Mouse (Mus musculus): ENCODE data around the gene Hsd11b1. TPM values are rescaled to one million over a fixed set of nuclear protein-coding genes. Genes with fewer than 3 reads are reported as not detected.
"Not testable (repeated sequence)": the region's sequence is repeated elsewhere in the genome, so short reads cannot be mapped to it uniquely, and the experiment has no call there.

The Hsd11b1 gene
- 10 to 100 TPM; 15.8 to 18.7 (median 17.4) TPM for total RNA-seq (2022)

DNA sequence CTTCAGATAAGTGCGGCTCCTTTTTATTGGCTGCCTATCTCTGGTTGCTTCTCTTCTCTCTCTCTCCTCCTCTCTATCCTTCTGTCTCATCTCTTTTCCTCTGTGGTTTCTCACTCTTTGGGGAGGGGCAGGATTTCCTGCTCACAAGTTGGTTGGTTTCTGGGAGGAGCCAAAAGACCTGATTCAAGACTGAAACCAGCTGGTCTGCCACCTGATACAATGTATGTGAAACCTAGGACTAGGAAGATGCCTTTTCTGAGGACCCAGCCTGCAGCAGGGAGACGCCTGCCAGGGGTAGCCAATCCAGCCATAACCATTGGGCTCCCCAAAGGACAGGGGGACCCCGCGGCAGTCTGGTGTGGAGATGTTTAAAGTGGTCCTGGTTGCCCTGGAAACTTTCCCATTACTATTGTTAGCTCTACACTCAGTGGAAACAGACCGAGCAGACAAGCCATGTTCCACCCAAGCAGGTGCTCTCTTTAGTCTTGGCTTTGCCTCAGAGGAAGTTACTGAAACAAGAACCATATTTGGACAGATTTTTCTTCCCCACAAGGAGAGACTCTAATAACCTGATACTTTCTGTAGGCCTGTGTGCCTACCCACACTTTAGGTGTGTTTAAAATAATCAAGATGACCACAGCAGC is at the start of gene Hsd11b1:
Gene Hsd11b1 (minus strand): TSS at position 121 of the 644 bp plus-strand sequence.
- DNase-seq (ENCODE audit: low spot score in 2 of 2), result no peak

DNA sequence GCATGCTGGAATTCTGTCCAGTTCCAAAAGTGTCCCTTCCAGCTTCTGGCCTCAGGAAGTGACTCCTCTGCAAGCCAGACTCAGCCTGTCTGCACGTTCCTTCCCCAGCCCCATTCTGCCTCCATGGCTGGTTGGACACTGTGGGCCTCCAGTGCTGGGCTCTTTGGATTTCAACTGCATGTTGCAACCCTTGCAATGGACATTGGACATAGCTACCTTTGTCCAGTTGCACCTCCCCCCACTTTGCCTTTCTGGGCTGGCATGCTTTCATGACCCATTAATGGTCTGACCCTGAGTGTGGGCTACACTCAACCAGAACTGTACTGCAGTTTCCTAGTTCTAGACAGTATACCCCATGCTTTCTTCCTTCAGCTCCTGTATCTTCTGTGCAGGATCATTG is 47.7 kb upstream of the Hsd11b1 start:
- no peak for DNase-seq (ENCODE audit: low spot score in 2 of 2)

DNA sequence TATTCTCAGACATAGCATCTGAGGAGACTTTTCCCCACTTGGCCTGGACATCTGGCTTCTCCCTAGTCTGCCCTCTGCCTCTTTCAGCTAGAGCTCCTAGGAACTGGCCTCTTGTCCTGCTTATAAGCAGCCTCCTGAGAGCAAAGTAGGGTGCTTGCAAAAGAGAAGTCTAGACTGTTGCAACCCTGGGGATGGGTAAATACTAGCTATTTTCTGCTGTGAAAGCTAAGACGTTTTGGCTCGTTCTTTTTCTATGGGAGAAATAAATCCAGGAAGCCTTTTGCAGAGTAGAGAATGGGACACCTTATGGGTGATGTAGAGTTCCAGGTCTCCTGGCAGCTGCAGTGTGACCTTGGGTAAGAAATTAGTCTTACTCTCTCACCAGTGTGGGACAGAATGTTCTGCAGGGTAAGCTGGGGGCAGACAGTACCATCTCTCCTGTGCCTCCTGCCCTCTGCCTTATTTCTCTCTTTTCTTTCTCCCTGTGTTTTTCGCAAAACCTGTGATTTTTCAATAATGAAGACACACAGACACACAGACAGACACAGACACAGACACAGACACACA is 46.7 kb upstream of the Hsd11b1 start:
- DNase-seq (ENCODE audit: low spot score in 2 of 2), result no peak

DNA sequence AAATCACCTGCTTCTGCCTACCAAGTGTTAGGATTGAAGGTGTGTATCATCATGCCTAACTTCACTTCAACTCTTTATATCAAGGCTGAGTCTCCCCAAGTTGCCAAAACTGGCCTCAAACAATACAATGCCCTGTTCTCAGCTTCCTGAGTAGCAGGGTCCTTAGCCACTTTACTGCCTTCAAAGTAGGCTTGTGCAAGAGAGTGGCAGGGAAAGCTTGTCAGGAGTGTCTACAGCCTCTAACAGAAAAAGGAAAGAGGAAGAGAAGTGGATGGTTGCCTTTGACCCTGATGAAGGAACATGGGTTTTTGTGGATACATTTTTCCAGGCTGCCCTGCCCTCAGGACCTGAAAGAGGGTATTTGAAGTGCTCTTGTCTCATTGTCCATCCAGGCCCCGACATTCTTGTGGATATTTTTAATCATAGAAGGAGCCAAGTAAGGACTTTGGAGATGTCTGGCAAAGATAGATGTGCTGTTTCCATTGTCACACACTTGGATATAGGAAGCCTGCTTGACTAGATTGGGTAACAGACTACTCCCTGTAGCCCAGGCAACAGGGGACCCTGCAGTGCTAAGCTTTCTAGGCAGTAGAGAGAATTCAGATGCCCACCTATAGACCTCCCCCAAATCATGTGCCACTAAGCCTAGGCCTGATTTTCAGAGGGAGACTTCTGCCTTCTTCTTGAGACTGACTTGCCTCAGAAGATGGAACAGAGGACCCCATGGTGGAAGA is 46.1 kb upstream of the Hsd11b1 start:
- no peak for DNase-seq (ENCODE audit: low spot score in 2 of 2)

DNA sequence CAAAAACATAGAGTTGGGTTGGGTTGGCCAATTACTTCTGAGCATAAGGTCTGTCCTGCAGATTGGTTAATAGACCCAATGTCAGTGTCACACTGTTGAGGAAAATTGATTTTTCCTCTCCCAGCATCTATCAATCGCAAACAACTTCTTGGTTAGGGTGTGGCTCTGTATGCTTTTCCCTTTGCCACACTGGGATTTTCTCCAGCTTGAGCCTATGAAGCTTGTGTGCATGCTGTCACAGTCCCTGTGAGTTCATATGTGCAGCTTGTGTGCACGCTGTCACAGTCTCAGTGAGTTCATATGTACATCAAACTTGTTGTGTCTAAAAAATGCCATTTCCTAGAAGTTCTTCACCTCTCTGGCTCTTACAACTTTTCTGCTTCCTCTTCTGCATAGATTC is 43.0 kb upstream of the Hsd11b1 start:
- DNase-seq (ENCODE audit: low spot score in 2 of 2), result no peak

DNA sequence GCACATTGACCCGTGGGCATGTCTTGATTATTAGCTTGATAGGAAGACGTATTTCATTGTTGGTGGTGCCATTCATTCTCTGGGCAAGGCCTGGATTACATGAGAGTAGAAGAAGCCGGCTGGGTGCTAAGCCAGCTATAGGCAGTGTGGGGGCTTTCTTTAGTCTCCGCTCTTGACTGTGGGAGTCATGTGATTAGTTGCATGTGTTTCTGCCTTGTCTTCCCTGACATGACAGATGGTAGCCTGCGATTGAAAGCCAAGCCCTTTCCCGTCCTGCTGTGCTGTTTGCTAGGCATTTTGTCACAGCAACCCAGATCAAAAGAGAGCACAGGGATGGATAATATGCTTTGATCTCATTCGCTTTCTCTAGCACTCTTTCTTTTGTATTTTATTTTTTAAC is 41.5 kb upstream of the Hsd11b1 start:
- no peak for DNase-seq (ENCODE audit: low spot score in 2 of 2)

DNA sequence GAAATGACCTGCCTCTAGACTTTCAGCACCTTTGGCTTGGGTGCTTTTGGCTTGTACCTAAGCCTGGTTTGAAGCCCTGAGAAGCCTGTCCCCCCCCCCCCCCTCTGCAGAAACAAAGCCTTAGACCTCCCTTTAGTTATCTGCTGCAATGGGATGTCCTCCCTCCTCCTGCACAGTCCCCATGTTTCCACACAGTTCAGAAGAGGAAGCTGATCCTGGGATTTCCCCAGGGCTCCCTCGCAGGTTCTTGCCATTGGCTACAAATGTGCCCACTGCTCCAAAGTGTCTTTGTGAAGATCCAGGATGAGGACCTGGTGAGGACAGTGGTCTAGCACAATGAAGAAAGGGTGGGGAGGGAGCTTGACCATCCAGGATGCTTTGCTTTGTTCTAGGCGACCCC is 39.2 kb upstream of the Hsd11b1 start:
- DNase-seq (ENCODE audit: low spot score in 2 of 2), result no peak

DNA sequence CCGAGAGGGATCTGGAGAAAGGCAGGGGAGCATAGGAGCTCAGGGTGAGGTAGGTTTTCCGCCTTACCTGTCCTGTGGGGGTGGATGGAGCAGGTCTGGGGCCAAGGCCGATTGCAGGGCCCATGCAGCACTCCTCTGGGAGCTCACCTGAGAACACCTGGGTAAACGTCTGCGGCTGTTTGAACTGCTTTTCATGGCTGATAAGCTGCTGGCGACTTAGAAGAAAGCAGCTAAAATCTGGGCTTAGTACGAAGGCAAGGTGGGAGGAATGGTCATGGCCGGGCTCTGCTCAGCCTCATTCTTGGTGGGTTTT is 38.2 kb upstream of the Hsd11b1 start:
- no peak for DNase-seq (ENCODE audit: low spot score in 2 of 2)

DNA sequence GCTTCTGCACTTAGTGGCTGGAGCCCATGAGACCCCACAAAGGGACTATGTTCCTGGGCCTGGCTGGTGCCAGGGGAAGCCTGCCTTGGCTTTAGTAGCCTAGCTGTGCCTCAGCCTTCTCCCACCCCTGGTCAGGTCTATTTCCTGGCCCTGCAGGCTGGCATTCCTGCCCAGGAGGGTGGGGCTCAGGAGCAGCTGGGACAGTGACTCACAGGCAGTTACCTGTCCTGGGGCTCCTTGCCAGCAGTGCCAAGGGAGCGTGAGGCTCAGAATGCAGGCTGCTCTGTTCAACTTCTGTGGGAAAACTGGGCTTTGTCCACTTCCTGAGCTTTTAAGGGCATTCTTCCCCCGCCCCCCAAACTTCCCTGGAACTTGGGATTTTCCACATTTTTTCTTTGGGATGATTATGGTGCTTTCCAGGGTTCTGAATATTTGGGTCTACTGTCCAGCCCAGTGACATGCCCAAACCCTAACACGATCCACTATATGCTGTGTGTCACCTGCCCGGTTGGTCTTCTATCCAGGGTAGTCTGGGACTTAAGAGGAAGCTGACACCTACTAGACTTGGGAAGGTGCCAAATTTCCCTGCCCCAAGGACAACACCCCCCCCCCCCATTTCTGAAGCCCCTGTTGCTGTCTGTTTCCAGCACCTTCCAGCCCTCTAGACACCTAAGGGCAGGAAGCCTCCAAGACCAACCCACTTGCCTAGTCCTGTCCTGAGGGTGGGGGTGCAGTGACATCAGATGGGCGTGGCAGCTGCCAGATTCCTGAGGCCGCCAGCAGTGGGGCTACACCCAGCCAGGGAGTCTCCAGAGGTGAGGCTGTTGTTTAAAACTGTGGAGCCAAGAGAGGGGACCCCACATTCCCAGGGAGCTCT is 37.6 kb upstream of the Hsd11b1 start:
- DNase-seq (ENCODE audit: low spot score in 2 of 2), result no peak

DNA sequence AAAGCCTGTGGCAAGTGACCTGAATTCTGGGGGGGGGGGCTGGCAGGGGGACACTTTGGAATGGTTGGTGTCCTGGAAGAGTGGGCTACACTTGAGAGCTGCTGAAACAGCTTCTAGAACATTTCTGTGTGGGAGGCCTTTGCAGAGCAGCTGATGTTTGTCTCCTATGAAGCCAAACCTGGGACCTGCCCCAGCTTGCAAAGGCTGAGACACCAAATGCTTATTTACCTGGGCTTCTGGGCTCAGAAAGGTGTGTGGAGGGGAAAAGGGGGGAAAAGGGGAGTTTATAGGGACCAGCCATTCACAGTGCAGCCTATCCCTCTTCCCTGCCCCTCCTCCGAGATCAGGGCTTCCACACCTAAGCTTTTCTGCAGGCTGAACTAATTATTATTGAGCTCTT is 36.1 kb upstream of the Hsd11b1 start:
- no peak for DNase-seq (ENCODE audit: low spot score in 2 of 2)

DNA sequence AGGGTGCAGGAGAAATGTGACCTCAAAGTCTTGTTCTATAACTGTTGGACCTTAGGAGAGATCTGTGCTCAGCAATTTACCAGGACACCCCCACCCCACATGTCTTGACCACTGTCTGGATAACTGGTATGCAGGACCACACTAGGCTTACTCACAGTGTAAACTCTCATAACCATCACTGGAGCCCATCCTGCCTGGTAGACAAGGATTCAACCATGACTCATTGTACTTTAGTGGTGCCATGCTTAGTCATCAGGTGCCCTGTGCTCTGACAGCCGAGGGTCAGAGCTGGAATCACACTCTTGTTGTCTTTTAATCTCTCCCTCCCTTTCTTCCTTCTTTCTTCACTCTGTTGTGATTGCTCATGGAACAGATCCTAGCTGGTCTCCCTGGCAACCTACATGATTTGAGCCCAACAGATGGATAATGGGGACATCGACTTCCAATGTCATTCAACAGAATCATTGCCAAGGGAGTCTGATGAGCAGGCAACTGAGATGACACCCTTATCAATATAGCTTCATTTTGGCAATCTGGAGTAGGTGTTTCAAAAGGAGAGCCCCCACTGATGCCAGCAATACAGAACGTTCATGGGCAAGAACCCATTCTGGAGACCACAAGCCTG is 34.4 kb upstream of the Hsd11b1 start:
- no peak for DNase-seq (ENCODE audit: low spot score in 2 of 2)

DNA sequence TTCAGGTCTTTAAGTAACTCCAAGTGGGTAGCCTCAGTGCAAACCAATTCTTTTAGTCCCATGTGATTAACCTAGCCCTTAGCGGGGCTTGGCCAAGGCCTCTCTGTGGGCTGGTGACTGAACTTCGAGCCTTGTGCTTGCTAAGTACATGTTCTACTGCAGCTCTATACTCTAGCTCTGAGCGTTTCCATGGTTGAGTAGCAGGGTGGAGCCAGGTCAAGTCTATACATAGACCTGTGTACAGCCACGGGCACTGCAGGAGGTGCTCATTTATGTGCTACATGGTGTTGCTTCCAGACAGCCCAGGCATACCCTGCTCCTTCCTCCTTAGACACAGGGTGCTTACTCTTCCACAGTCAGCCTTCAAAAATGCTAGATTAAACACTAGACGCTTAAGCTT is 32.0 kb upstream of the Hsd11b1 start:
- DNase-seq (ENCODE audit: low spot score in 2 of 2), result no peak

DNA sequence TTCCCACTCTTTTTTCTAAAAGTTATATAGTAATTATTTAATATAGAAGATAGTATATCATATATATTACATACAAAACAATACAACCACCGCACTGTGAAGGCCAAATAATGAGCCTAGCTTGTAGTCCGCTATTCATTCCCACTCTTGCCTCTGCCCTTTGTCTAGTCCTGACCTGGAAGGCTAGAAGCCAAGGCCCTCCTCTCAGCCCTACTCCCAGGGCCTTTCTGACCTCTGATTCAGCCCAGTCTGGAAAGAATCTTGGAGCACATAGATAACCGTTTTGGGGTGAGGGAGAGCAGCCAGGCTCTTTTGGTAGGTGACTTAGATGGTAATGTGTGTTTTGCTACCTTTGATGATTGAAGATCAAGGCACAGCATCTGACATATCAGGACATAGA is 30.1 kb upstream of the Hsd11b1 start:
- no peak for DNase-seq (ENCODE audit: low spot score in 2 of 2)

DNA sequence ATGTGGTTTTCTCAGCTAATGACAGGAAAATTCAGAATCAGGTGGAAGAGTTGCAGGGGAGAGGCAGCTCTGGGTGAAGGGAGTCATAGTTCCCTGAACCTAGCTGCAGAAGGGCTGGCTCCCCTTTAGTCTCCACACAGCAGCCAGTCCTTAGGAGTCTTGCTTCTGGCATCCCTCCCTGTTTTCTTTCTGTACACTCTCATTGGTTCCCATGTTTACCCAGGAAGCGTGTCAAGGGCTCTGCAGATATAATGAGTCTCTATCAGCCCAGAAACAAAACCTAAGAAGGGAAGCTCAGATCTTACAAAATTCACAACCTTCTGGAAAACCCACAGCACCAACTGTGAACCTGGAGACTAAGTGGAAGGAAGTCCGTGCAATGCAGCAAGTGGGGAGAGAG is 29.2 kb upstream of the Hsd11b1 start:
- DNase-seq (ENCODE audit: low spot score in 2 of 2), result no peak

DNA sequence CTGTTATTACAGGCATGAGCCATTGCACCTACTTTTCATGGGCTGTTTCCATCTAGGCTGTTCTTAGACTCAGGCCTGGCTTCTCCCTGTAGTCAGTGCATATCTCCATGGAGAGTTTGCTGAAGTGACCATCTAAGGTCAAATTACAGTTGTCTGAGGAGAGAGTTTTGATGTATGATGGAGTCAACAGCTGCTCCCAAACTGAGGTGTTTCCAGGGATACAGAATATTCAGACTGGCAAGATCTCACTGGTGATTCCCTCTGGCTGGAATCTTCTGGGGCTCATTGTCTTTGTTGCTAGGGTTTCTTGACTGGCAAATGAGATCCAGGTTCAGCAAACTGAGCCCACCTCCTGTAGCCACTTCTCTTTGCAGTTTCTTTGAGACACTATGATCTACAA is 26.8 kb upstream of the Hsd11b1 start:
- DNase-seq (ENCODE audit: low spot score in 2 of 2), result no peak

DNA sequence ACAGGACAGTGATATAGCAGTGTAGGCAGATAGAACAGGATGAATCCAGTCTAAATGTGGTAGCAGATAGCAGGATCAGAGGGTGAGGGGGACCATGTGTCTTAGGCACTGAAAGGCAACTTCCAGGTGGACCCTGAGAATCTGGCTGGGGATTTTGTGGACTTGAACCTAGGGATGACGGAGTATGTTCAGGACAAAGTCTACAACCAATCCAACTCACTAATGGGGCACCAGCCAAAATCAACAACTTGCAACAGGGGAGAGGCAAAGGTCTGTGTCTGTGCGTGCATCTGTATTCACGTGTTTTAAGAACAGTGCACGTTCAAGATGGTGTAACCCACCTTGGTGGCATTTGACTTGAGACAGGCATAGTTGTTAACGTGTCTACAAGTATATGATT is 26.0 kb upstream of the Hsd11b1 start:
- DNase-seq (ENCODE audit: low spot score in 2 of 2), result no peak

DNA sequence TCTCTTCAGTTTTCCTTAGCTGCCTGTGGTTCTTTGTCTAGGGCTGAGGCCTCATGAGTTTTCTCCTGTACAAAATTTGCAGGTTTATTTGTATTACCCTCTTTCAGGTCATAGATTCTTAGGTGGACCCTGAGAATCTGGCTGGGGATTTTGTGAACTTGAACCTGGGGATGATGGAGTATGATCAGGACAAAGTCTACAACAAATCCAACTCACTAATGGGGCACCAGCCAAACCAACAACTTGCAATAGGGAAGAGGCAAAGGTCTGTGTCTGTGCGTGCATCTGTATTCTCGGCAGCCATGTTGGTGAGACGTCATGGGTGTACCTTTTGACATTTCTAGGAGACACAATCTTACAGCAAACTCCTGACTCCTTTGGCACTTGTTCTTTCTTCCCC is 25.2 kb upstream of the Hsd11b1 start:
- no peak for DNase-seq (ENCODE audit: low spot score in 2 of 2)

DNA sequence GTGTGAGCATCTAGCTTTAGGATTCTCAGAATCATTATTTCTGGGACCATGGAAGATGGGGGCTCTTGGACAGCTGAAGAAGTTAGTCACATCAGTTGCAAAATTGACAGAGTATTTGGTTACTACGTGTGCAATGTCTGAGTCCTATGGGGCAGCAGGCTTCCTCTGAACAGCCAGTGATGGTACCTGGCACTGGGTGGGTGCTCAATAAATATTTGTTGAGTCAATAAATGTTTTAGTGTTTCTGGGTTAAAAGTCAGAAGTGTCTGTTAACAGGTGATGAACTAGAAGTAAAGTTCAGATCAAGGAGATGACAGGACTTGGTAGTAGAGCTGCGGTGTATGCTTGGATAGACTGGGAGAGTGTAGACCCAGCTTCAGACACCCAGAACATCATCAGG is 23.7 kb upstream of the Hsd11b1 start:
- no peak for DNase-seq (ENCODE audit: low spot score in 2 of 2)

DNA sequence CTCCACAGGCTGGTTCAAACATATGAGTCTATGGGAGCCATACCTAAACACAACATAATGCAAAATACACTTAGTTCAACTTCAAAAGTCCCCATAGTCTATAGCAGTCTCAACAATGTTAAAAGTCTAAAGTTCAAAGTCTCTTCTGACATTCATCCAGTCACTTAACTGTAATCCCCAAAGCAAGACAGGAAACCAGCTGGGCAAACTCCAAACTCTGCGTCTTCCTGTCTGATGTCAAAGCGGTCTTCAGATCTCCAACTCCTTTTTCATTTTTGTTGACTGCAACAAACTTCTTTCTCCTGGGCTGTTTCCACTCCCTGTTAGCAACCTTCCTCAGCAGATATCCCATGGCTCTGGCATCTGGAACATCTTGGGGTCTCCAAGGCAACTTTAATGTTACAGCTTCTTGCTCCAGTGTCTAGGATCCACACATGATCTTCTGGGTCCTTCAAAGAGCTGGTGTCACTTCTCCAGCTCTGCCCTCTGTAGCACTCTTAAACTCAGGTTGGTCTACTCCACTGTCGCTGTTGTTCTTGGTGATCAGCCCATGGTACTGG is 22.0 kb upstream of the Hsd11b1 start:
- not testable (repeated sequence) for DNase-seq (ENCODE audit: low spot score in 2 of 2)

DNA sequence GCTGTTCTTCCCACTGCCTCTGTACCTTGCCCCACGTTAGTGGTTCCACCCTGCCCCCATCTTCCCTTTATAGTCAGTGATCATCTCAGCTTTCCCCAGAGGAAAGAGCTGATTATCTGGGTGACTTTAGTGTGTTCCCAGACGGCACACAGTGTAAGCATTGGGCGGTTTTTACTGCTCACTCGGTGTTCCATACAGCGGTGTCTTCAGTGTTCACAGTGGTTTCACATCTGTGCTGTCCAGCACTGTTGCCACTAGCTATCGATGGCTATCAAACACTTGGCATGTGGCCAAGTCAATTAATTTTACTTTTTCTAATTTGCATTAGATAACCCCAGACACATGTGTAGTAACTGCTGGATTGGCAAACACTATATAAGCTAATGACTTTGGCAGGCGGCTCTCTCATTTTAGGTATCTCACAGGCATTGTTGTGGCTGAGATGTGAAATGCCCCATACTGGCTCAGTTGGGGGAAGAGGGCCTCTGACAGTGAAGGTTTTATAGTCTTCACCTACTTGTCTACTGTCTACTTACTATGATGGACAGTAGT is 20.4 kb upstream of the Hsd11b1 start:
- DNase-seq (ENCODE audit: low spot score in 2 of 2), result no peak

DNA sequence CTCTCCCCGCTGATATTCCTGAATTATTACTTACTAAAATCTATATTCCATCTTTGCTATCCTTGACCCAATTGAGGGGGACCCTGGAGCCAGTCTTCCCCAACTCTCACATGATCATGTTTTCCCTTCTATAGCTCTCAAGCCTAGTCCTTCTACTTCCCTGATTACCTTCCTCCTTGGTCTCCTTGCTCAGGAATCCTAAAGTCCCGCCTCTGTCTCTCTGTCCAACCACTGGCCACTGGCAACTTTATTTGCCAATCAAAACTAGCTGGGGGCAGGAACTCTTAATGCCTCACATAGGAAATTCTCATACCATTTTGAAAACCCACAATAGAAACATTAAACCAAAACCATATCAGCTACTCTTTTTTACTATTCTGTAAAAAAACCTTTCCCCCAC is 17.5 kb upstream of the Hsd11b1 start:
- DNase-seq (ENCODE audit: low spot score in 2 of 2), result no peak
